Mouse (Mus musculus): ENCODE results near the gene Sf3a1.
"Not testable (repeated sequence)": the region's sequence is repeated elsewhere in the genome, so short reads cannot be mapped to it uniquely, and the experiment has no call there.

GRCm38 (mm10) chr11:4185480-4185879 lies 25.3 kb downstream of the Sf3a1 start:
- not testable (repeated sequence) for TF ChIP-seq CTCF (IDR thresholded peaks at IDR 0.05); POLR2A (IDR thresholded peaks at IDR 0.05; ENCODE audit: insufficient read depth, low read depth, low read length)
